Mouse (Mus musculus): Measurements from ENCODE around the gene Irf2.

DNA sequence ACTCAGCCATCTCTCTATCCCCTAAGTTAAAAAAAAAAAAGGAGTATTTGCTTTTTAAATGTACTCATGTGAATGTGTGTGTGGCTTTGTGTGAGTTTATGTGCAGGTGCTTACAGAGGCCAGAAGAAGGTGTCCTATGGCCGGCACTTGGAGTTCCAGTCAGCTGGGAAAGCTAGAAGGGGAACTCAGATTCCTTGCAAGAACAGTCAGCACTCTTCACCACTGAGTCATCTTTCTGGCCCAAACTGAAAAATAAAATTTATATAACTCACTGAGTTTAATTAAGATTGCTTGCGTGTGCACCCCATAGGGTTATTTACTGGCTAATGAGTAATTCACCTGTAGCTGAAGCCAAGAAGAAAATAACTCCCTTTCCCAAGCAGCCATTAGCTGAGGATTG lies 34.4 kb upstream of the Irf2 start:
- TF ChIP-seq CTCF (IDR thresholded peaks at IDR 0.05; ENCODE audit: low read depth) (no peak), EP300 (optimal IDR thresholded peaks at IDR 0.05) (no peak)
